Mouse (Mus musculus) left cerebral cortex, adult 2 months (tissue): ENCODE results near the gene Rep15. TPM values are rescaled to one million over a fixed set of nuclear protein-coding genes. Genes with fewer than 3 reads are reported as not detected.

Source experiments
- DNase-seq, 2 experiments: peaks; one replicate each; pipeline ENCODE4 v3.0.0; 2021 to 2022; ENCODE audit warnings: low spot score in 2 of 2, mixed read lengths in 1 of 2; ENCODE audit errors: extremely low spot score in 1 of 2
- H3K27ac ChIP-seq: fragments of 200-600 bp; 2 replicates; pipeline ENCODE4 v1.8.1; 2022
- H3K4me3 ChIP-seq: fragments of 200-600 bp; 2 replicates; pipeline ENCODE4 v1.8.1; 2022
- CTCF ChIP-seq: fragments of 200-600 bp; IDR thresholded peaks from 2 replicates; pipeline ENCODE4 v1.8.1; 2022; ENCODE audit warnings: antibody characterized with exemption, mild to moderate bottlenecking, moderate library complexity
- intact Hi-C: fragments of 180-260 bp; cut with DNase I; formaldehyde crosslinking; loops from one replicate; pipeline ENCODE4 v1.15.1; 2025
- total RNA-seq, 2 experiments: library from RNA; stranded (reverse); gene quantifications; 2 replicates each; pipeline ENCODE4 v1.2.3; 2021

Rep15 gene
- total RNA-seq, 2 experiments from 2014 or later: 2.6 to 3.0 TPM

DNA sequence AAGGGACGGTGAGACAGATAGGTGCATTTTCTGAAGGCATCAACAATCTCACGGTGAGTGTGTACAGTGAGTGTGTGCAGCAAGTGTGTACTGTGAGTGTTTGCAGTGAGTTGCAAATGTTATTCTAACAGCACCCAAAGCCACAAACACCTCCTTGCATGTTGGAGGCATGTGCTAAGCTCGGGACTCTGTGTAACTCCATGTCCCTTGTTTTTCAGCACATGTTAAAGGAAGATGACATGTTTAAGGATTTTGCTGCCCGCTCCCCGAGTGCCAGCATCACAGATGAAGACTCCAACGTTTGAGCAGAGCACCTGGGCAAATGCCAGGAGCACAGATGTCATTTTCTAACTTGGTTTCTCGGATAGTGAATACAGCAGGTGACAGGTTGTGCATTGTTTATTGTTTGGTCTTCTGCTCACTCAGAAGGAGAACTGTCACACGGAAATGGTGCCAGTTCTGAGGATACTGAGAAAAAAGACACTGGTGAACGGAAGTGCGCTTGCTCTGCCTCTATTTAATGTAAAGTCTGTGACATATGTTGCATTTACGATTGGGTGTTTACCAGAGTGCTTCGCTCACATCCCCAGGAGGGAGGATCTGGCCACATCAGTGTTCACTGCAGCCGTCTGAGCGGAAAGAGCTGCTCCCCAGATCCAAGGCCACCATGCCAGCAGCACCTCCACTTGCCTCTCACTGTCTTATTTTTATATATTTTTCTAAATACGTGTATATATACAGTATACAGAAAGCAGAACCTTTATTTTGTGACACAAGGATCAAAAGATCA, 2.1 kb upstream of the Rep15 start:
- Histone ChIP-seq H3K27ac (no peak overlapping the region), H3K4me3 (no peak overlapping the region)
- TF ChIP-seq CTCF: no peak
- intact Hi-C loops: no loop called here
- DNase-seq: no peak

- Histone ChIP-seq H3K27ac (peak within 1 kb of the TSS; percentile 94), H3K4me3 (peak within 1 kb of the TSS; percentile 89)
- DNase-seq: peak; percentile 90 to 91
- no peak; the same call in none of the 2 replicates for TF ChIP-seq CTCF
- intact Hi-C loops: loop anchor here (2.0 to 5.0 kb wide), 2 partner anchors 48 to 395 kb away; partner anchors contain the start of gene Klhl42
These were observed 10.2 kb downstream of the Rep15 start, which contains the start of gene Mrps35 for GRCm38 (mm10) chr6:147042291-147043290. Gene Mrps35, plus strand, starts transcription at chr6:147042764.

DNA sequence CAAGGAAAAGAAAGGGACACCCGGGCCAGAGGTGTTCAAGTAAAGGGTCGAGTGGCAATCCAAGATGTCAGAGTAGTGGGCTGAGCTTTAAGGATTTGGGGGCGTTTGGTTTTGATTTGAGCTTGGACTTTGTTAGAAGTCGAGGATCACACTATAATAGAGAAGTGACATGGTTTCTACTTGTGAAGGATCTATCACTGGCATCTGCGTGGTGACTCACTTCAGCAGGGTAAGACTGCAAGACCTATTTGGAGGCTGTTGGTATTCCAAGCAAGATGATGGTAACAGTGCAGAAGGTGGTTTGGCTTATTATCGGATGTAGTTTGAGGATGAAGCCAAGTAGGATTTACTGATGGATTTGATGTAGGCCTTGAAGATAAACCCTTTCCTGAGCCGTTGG, 11.2 kb downstream of the Rep15 start:
- H3K4me3 ChIP-seq: peak overlapping the region; percentile 89
- intact Hi-C loops: loop anchor here (2.0 to 5.0 kb wide), 2 partner anchors 47 to 396 kb away; partner anchors contain the start of gene Klhl42

GRCm38 (mm10) chr6:147049239-147049805, 16.9 kb downstream of the Rep15 start:
- no peak for TF ChIP-seq CTCF
- H3K27ac ChIP-seq: no peak overlapping the region; the same call in 1 of the 2 replicates
- intact Hi-C loops: no loop called here
- no peak for DNase-seq
- H3K4me3 ChIP-seq: no peak overlapping the region

More for the DNA sequence above, 11.2 kb downstream of the Rep15 start:
- TF ChIP-seq CTCF: no peak
- H3K27ac ChIP-seq: no peak overlapping the region
- DNase-seq: no peak

DNA sequence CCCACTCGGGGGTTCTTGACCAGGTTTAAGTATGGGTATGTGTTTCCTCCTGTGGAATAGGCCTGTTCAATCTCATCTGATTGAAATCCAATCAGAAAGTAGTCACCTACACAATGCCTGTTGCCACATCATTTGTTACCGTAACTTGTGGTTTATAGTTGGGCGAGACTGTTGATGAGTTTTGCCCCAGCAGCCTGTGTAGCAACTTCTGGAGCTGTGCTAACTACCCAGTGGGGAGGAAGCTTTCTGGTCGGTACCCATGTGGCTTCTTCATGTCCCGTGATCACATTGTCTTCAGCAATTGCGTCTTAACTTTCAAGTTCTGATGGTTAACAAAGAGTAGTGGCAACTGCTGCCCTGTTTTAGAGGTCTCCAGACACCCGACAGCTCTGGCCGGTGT, 19.3 kb downstream of the Rep15 start:
- DNase-seq: no peak
- TF ChIP-seq CTCF: no peak
- Histone ChIP-seq H3K27ac (no peak overlapping the region), H3K4me3 (no peak overlapping the region)
- intact Hi-C loops: no loop called here

DNA sequence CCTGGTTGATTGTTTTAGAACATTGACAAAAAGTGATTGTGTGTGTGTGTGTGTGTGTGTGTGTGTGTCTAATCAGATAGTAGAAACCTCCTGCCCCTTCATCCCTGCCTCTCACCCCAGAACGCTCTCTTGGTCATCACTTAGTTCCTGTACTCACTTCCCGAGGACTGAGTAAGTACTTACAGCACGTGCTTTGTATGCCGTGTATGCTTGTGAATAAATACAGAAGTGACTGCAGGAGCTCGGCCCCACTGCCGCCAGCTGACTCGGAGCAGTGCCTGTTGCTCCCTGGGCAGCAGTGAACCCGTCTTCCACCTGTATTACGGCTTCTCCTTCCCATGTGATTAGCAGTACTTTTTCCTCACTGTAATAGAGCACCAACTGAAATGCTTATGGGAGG, 20.1 kb downstream of the Rep15 start:
- no peak for DNase-seq
- no peak for TF ChIP-seq CTCF
- no peak overlapping the region for H3K4me3 ChIP-seq
- no peak overlapping the region for H3K27ac ChIP-seq
- intact Hi-C loops: no loop called here

DNA sequence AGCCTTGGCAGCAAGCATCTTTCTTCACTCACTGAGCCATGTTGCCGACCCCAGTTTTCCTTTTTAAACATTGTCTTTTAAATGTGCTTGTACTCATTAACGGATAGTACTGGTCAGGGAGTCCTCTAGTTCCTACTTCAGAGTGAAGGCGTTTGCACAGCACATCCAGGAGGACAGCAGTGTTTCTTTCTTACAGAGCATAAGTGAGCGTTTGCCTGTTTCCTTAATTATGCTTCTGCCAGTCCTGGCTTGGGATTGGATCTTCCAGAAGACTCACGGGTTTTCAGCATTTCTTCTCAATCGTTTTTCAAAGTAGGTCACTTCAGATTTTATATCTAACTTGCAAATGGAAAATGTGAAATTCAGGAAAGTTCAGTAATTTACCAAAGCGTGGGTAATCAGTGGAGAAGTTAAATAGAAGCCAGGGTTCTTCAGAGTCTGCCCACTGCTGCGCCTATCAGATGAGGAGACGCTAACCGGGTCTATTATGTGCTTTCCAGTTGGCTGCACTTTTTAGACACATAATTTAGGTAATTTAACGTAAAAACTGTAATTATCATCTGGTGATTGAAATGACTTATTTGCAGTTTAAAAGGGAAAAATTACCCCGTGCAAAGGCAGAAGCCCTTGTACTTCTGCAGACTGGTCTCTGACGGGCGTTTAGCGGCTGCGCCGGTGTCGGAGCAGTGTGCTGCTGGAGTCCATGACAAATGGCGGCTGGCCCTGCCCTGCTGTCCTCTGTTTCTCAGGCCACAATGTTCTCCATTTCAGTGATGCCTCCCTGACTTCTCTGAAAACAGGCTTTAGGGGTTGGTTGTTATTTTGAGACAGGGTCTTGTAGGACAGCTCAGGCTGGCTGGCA, 21.6 kb downstream of the Rep15 start:
- no peak for DNase-seq
- intact Hi-C loops: no loop called here

DNA sequence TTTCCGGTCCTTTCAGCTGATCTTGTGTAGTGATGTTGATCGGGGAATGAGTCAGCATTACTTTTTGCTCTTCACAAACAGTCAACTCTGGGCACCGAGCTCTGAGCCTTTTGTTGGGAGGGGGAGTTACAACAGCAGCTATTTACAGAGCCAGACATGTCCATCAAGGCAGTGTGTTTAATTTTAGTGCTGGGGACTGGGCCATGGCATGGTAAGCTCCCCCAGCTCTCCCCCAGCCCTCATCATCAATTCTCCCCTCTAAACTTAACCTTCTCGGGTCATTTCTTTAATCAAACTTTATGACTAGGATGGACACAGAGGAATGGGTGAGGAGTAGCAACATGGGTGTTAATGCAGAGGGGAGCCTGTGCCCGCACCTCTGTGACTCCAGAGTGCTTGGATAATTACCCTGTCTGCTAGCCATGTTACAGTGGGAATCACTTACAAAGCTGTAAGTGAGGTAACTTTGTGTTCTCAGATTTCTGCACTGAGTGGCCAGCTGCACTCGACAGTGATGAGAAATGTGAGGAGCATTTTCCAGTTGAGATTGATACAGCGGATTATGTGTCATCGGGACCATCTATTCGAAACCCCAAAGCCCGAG, 23.1 kb downstream of the Rep15 start:
- Histone ChIP-seq H3K27ac (no peak overlapping the region), H3K4me3 (no peak overlapping the region)
- DNase-seq: no peak
- intact Hi-C loops: no loop called here
- no peak for TF ChIP-seq CTCF

More for the DNA sequence above, 21.6 kb downstream of the Rep15 start:
- no peak for TF ChIP-seq CTCF
- Histone ChIP-seq H3K27ac (no peak overlapping the region), H3K4me3 (no peak overlapping the region)

DNA sequence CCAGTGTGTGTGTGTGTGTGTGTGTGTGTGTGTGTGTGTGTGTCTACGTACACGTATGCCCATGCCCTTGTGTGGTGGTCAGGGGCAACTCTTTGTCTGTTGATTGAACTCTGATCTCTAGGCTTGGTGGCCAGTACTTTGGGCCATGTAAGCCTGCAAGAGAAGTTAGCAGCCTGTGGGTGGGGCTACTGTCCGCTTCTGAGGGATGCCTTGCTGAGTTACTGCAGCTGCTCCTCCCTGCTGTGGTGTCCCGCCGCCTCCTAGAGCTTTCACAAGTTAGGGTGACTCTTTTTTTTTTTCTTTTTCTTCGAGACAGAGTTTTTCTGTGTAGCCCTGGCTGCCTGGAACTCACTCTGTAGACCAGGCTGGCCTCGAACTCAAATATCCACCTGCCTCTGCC, 26.9 kb downstream of the Rep15 start:
- Histone ChIP-seq H3K4me3 (no peak overlapping the region), H3K27ac (no peak overlapping the region)
- DNase-seq: no peak
- no peak for TF ChIP-seq CTCF
- intact Hi-C loops: no loop called here

DNA sequence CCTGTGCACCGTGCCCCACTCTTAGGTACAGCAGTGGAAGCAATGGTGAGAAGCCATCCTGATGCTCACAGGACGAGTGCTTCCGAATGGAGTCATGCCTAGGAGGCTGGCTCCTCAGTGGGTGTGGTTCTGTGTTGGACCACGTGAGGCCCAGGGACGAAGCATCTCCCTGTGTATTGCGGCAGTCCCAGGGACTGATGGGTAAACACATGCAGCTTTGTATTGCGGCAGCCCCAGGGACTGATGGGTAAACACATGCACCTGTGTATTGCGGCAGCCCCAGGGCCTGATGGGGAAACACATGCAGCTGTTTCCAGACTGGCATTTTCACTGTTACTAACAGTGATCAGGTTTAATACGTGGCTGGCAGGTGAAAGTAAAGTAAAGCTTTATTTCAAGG, 29.2 kb downstream of the Rep15 start:
- intact Hi-C loops: no loop called here
- DNase-seq: no peak
- Histone ChIP-seq H3K4me3 (no peak overlapping the region), H3K27ac (no peak overlapping the region)
- no peak for TF ChIP-seq CTCF

DNA sequence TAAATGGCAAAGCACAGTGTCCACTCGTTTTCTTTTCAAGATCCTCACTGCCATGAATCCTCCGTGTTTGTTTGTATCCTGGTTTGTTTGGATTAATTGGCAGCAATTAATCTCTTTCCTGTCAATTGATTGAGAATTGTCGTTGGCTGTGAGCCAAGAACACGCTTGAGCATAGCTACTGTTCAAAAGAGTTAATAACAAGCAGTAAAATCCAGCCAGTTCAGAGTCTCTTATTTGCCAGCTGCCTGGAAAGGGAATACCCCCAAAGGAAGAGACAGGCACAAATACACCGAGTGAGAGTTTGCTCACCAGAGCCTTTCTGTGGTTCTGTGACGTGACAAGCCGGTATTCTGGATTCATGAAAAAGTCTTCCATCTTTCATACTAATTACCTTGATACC, 29.6 kb downstream of the Rep15 start:
- TF ChIP-seq CTCF: no peak
- no peak overlapping the region for H3K4me3 ChIP-seq
- intact Hi-C loops: no loop called here
- no peak overlapping the region for H3K27ac ChIP-seq
- no peak for DNase-seq
